Mouse (Mus musculus): Measurements from ENCODE around the gene Mbnl3. TPM values are rescaled to one million over a fixed set of nuclear protein-coding genes. Genes with fewer than 3 reads are reported as not detected.

Gene Mbnl3
- total RNA-seq (2023): 23.3 to 26.8 TPM (median 24.8 TPM) in 4 replicates

DNA sequence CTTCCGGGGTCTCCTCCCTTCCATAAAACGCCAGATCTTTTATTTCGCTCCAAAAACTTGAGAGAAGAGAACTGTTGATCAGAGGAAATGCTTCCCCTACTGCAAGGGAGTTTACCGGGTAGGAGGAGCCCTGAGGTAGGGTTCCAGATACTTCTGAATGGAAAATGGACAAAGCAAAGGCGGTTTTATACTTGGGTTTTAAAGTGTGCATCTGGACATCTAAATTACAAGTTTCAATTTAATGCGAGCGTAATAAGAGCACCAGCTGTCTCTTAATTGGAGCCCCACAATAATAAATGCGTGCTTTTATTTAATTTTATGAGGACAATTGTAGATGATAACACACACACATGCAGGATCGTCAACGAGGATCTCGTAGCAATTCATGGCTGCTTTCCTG, at the start of gene Mbnl3:
TSS of gene Mbnl3 (minus strand) at position 101 of the 400 bp plus-strand sequence.

Other genes with a start within 250 kb of the Mbnl3 start
- 37.5 to 40.8 TPM (median 39.7 TPM) in 4 replicates for gene Rap2c, start 188.5 kb downstream of the Mbnl3 start, total RNA-seq (2023)

All from B cell, adult 62 days (primary cell).